Mouse (Mus musculus): ENCODE results near the gene Cd9. TPM values are rescaled to one million over a fixed set of nuclear protein-coding genes. Genes with fewer than 3 reads are reported as not detected.

The Cd9 gene
- polyA plus RNA-seq, 1 experiment: 52.6 TPM

GRCm38 (mm10) chr6:125478135-125479128, 16.2 kb downstream of the Cd9 start:
- peaks cover 89% of the 10 kb centered on the region for H3K36me3 ChIP-seq (replicated peaks; ENCODE audit: low read length)
- TF ChIP-seq GATA1 (IDR thresholded peaks at IDR 0.05; ENCODE audit: borderline replicate concordance, low read length) (no peak), FLI1 (IDR thresholded peaks at IDR 0.05; ENCODE audit: low read length) (no peak)
- H3K9me3 ChIP-seq: no peaks in the 10 kb centered on the region
- H3K27me3 ChIP-seq (replicated peaks): no peaks in the 10 kb centered on the region
- H3K4me3 ChIP-seq (replicated peaks): peak overlapping the region; percentile 72
- H3K4me1 ChIP-seq: peaks cover 100% of the 10 kb centered on the region

DNA sequence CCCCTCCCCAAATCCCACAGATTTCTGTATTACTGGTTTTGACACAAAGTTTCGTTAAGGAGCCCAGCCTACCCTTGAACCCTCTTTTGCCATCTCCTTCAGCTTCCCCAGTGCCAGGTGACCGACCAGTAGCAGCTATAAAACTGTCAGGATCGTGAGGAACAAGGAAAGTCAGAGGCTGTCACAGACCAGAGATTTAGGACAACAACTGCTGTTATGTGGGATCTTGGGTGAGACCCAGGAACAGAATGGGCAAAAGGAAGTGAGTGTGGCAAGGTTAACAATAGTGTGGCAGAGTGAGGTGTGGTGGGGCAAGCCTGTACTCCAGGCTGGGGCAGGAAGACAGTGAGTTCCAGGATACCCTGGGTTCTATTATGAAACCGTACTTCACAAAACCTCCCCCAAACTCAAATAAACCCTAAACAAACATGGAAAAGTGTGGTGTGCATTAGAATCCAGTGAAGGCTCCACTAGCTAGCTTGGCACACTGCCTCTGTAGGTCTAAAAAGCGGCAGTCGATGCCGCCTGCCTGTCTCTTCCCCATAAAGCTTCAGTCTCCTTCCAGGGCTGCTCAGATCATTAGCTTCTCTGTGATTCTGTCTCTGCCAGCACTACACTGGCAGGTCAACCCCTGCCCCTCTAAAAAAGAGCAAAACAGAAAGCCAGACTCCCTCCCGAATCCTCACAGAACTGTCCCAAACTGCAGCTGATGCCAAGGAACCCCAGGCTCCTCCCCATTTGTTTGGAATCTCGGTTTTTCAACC, 17.6 kb downstream of the Cd9 start:
- Histone ChIP-seq H3K9me3 (no peaks in the 10 kb centered on the region), H3K36me3 (replicated peaks; ENCODE audit: low read length) (peaks cover 91% of the 10 kb centered on the region), H3K4me1 (peaks cover 100% of the 10 kb centered on the region), H3K27me3 (replicated peaks) (no peaks in the 10 kb centered on the region), H3K4me3 (replicated peaks) (peak overlapping the region; percentile 78)
- TF ChIP-seq GATA1 (IDR thresholded peaks at IDR 0.05; ENCODE audit: borderline replicate concordance, low read length) (no peak), FLI1 (IDR thresholded peaks at IDR 0.05; ENCODE audit: low read length) (no peak)

- Histone ChIP-seq H3K4me3 (replicated peaks) (peak overlapping the region; percentile 60), H3K36me3 (replicated peaks; ENCODE audit: low read length) (peaks cover 98% of the 10 kb centered on the region), H3K27me3 (replicated peaks) (no peaks in the 10 kb centered on the region), H3K9me3 (no peaks in the 10 kb centered on the region), H3K4me1 (peaks cover 100% of the 10 kb centered on the region)
- TF ChIP-seq GATA1 (IDR thresholded peaks at IDR 0.05; ENCODE audit: borderline replicate concordance, low read length): no peak
Observed at GRCm38 (mm10) chr6:125476090-125476489, 18.5 kb downstream of the Cd9 start.

GRCm38 (mm10) chr6:125475184-125475583, 19.4 kb downstream of the Cd9 start:
- Histone ChIP-seq H3K27me3 (replicated peaks) (no peaks in the 10 kb centered on the region), H3K4me3 (replicated peaks) (peak overlapping the region; percentile 71), H3K4me1 (peaks cover 100% of the 10 kb centered on the region), H3K9me3 (no peaks in the 10 kb centered on the region), H3K36me3 (replicated peaks; ENCODE audit: low read length) (peaks cover 99% of the 10 kb centered on the region)
- TF ChIP-seq FLI1 (IDR thresholded peaks at IDR 0.05; ENCODE audit: low read length): no peak
- no peak for TF ChIP-seq GATA1 (IDR thresholded peaks at IDR 0.05; ENCODE audit: borderline replicate concordance, low read length)

DNA sequence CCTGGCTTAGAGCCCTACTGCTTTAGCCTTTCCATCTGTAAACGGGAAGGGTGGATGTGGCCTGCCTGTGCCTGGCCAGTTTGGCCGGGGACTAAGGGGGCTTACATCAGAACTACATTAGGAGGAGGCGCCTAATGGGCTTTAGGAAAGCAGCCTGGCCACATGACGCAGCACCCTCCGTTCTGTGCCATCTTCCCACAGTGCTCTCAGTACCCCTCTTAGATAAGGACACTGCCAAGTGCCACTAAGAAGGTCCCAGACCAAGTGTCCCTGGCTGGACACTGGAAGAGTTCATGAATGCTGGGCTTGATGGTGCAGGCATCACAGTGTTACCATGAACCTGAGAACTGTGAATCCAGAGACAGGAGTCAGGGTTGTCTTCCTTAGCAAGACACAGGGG, 20.7 kb downstream of the Cd9 start:
- Histone ChIP-seq H3K4me3 (replicated peaks) (peak overlapping the region; percentile 86), H3K36me3 (replicated peaks; ENCODE audit: low read length) (peaks cover 99% of the 10 kb centered on the region), H3K27me3 (replicated peaks) (no peaks in the 10 kb centered on the region), H3K4me1 (peaks cover 100% of the 10 kb centered on the region), H3K9me3 (no peaks in the 10 kb centered on the region)
- TF ChIP-seq FLI1 (IDR thresholded peaks at IDR 0.05; ENCODE audit: low read length) (no peak), GATA1 (IDR thresholded peaks at IDR 0.05; ENCODE audit: borderline replicate concordance, low read length) (no peak)

DNA sequence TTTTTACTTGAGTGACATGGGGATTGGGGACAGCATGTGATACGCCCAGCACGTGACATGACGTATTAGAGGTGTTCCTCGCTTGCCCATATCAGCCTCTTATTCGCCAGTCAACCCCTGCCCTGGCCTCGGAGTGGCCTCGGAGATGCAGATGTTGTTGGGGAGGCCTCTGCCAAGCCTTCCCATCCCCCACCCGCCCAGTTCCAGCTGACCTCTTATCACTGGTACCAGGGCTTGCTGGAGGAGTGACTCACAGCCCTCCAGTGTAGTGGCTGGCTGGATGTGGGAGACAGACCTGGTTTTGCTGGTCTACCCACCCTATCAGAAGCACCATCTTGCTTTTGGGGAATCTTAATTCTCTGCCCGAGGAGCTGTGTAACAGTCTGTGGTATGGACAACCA, 21.3 kb downstream of the Cd9 start:
- Histone ChIP-seq H3K4me1 (peaks cover 100% of the 10 kb centered on the region), H3K4me3 (replicated peaks) (peak overlapping the region; percentile 86), H3K27me3 (replicated peaks) (no peaks in the 10 kb centered on the region), H3K36me3 (replicated peaks; ENCODE audit: low read length) (peaks cover 99% of the 10 kb centered on the region), H3K9me3 (no peaks in the 10 kb centered on the region)
- TF ChIP-seq FLI1 (IDR thresholded peaks at IDR 0.05; ENCODE audit: low read length): no peak
- TF ChIP-seq GATA1 (IDR thresholded peaks at IDR 0.05; ENCODE audit: borderline replicate concordance, low read length): peak; percentile 41; the same call in 1 of the 3 replicates

GRCm38 (mm10) chr6:125471921-125472320, 22.7 kb downstream of the Cd9 start:
- Histone ChIP-seq H3K9me3 (no peaks in the 10 kb centered on the region), H3K27me3 (replicated peaks) (no peaks in the 10 kb centered on the region), H3K4me3 (replicated peaks) (peak overlapping the region; percentile 76), H3K36me3 (replicated peaks; ENCODE audit: low read length) (peaks cover 99% of the 10 kb centered on the region), H3K4me1 (peaks cover 100% of the 10 kb centered on the region)
- TF ChIP-seq FLI1 (IDR thresholded peaks at IDR 0.05; ENCODE audit: low read length): no peak
- TF ChIP-seq GATA1 (IDR thresholded peaks at IDR 0.05; ENCODE audit: borderline replicate concordance, low read length): no peak

DNA sequence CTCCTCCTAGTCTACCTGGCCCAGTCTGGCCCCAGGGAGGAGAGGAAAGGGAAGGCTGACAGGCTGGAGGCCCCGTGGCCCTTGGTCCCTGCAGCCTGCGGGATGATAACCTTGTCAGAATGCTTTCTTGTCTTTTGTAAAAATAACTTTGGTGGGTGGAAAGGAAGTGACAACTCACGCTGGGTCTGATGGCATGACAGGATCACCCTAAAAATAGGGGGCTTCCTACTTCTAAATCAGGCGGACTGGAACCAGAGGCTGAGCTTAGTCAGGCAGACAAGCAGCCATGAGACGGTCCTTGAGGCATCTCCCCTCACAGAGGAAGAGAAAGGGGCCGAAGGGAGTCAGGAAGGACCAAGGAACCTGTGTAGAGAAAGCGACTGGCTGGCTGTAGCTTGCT, 23.3 kb downstream of the Cd9 start:
- no peak for TF ChIP-seq FLI1 (IDR thresholded peaks at IDR 0.05; ENCODE audit: low read length)
- no peak for TF ChIP-seq GATA1 (IDR thresholded peaks at IDR 0.05; ENCODE audit: borderline replicate concordance, low read length)
- Histone ChIP-seq H3K9me3 (no peaks in the 10 kb centered on the region), H3K36me3 (replicated peaks; ENCODE audit: low read length) (peaks cover 99% of the 10 kb centered on the region), H3K27me3 (replicated peaks) (no peaks in the 10 kb centered on the region), H3K4me1 (peaks cover 100% of the 10 kb centered on the region), H3K4me3 (replicated peaks) (peak overlapping the region; percentile 76)

GRCm38 (mm10) chr6:125470616-125471015, 24.0 kb downstream of the Cd9 start:
- Histone ChIP-seq H3K27me3 (replicated peaks) (no peaks in the 10 kb centered on the region), H3K4me3 (replicated peaks) (peak overlapping the region; percentile 79), H3K9me3 (no peaks in the 10 kb centered on the region), H3K36me3 (replicated peaks; ENCODE audit: low read length) (peaks cover 99% of the 10 kb centered on the region), H3K4me1 (peaks cover 100% of the 10 kb centered on the region)
- TF ChIP-seq GATA1 (IDR thresholded peaks at IDR 0.05; ENCODE audit: borderline replicate concordance, low read length): no peak

- H3K9me3 ChIP-seq: no peaks in the 10 kb centered on the region
- TF ChIP-seq FLI1 (IDR thresholded peaks at IDR 0.05; ENCODE audit: low read length) (no peak), GATA1 (IDR thresholded peaks at IDR 0.05; ENCODE audit: borderline replicate concordance, low read length) (no peak)
Observed at GRCm38 (mm10) chr6:125469222-125469621, 25.4 kb downstream of the Cd9 start.

More at GRCm38 (mm10) chr6:125469222-125469621, 25.4 kb downstream of the Cd9 start:
- Histone ChIP-seq H3K36me3 (replicated peaks; ENCODE audit: low read length) (peaks cover 99% of the 10 kb centered on the region), H3K27me3 (replicated peaks) (no peaks in the 10 kb centered on the region), H3K4me1 (peaks cover 100% of the 10 kb centered on the region), H3K4me3 (replicated peaks) (no peak overlapping the region)
